Mouse (Mus musculus) lung, postnatal 0 days (tissue): Measurements from ENCODE around the gene Yeats2.

Experiments
- CTCF ChIP-seq: IDR thresholded peaks from 2 replicates; pipeline ENCODE4 v1.5.1; 2016; ENCODE audit warnings: antibody characterized with exemption, mild to moderate bottlenecking
- EP300 ChIP-seq: IDR thresholded peaks from 2 replicates; pipeline ENCODE4 v1.6.1; 2016; ENCODE audit warnings: antibody characterized with exemption, mild to moderate bottlenecking, control low read depth

DNA sequence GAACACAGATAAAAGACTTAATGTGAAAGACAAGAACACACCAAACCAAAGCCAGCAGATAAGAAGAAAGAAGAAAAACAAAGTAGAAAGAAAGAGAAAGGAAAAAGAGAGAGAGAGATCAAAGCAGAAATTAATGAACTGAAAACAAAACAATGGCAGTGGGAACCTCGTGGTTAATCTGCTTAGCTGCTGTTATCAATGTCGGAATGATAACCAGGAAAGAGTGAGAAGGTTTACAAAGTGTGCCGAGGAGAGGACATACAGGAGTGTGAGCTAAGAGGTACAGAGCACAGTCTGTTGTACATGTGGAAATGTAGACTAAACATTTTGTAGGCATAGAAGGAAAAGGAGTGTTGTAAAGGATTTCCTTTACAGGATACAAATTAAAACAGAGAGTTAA lies 132.1 kb downstream of the Yeats2 start:
- TF ChIP-seq CTCF: no peak
- TF ChIP-seq EP300: no peak
